Mouse (Mus musculus): Measurements from ENCODE around the gene Swt1.

GRCm38 (mm10) chr1:151320408-151320807 is 107.8 kb downstream of the Swt1 start:
- TF ChIP-seq CTCF (IDR thresholded peaks at IDR 0.05; ENCODE audit: borderline replicate concordance, control insufficient read depth, extremely low read depth, insufficient read depth, low read length, poor library complexity) (no peak), POLR2A (IDR thresholded peaks at IDR 0.05; ENCODE audit: control insufficient read depth, extremely low read depth, insufficient read depth, low read length, poor library complexity) (no peak)
